15 mouse cellular contexts compared by ENCODE assay signal in the genomic region with DNA sequence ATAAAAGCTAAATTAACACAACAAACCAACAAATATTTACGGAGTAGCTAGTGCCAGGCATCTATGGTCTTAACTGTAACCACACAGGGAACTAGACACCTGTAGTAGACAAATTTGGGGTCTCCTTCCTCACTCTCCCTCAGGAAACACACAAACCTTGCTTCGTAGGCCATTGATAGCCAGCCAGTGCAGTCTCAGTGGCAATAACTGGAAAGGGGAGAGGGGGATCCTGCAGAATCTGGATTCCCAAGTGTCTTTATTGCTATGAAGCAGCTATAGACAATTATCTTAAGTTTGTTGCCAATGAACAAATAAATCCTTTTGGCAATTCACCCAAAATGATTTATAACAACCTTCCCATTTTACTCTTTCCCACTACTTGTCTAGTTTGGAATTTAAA. TPM values are rescaled to one million over a fixed set of nuclear protein-coding genes. Genes with fewer than 3 reads are reported as not detected.
DNase-seq lines count a peak whose midpoint lies in the region; ATAC-seq and TF ChIP-seq lines count a peak whose summit lies in the region.
"Had no signal": no experiment of that assay in that cellular context is flagged by ENCODE, and none has a peak within 500 bp of the region (broad histone marks: within the 10 kb centered on the region; RNA-seq: fewer than 3 reads in every experiment).

No protein-coding gene starts in this region.

- TF ChIP-seq CTCF in forebrain, postnatal 0 days (IDR thresholded peaks at IDR 0.05; ENCODE audit: low read depth) = no peak
- no peak for TF ChIP-seq CTCF in stomach, postnatal 0 days (IDR thresholded peaks at IDR 0.05; ENCODE audit: low read depth)

- H3K4me2 ChIP-seq in forebrain, postnatal 0 days (ENCODE audit: low read depth) = no peak overlapping the region
- peak overlapping the region; percentile 26; the same call in 1 of the 2 replicates for H3K4me2 ChIP-seq in heart, embryonic 16.5 days (ENCODE audit: low read depth, low read length)
- H3K4me2 ChIP-seq in stomach, embryonic 16.5 days (ENCODE audit: low read depth, low read length) = no peak overlapping the region
- no peak overlapping the region for H3K4me2 ChIP-seq in stomach, postnatal 0 days (replicated peaks; ENCODE audit: low read depth)
- H3K4me2 ChIP-seq: hindbrain, embryonic 15.5 days; lung, embryonic 15.5 days; stomach, embryonic 15.5 days had no signal

- no peaks in the 10 kb centered on the region for H3K27me3 ChIP-seq in forebrain, embryonic 10.5 days (ENCODE audit: poor library complexity, severe bottlenecking)
- no peaks in the 10 kb centered on the region for H3K27me3 ChIP-seq in forebrain, postnatal 0 days (ENCODE audit: insufficient read depth, low read length)
- no peaks in the 10 kb centered on the region for H3K27me3 ChIP-seq in heart, embryonic 16.5 days (ENCODE audit: control insufficient read depth, insufficient read depth, low read length)
- H3K27me3 ChIP-seq in heart, embryonic 10.5 days (ENCODE audit: insufficient read depth, poor library complexity, severe bottlenecking) = no peaks in the 10 kb centered on the region
- H3K27me3 ChIP-seq in stomach, embryonic 16.5 days (ENCODE audit: control insufficient read depth, insufficient read depth, low read length) = no peaks in the 10 kb centered on the region
- H3K27me3 ChIP-seq in stomach, postnatal 0 days (ENCODE audit: control insufficient read depth, insufficient read depth, low read length) = no peaks in the 10 kb centered on the region
- H3K27me3 ChIP-seq: hindbrain, embryonic 15.5 days; lung, embryonic 15.5 days; stomach, embryonic 15.5 days had no signal

- H3K9ac ChIP-seq in forebrain, postnatal 0 days = no peak overlapping the region
- H3K9ac ChIP-seq in heart, embryonic 16.5 days (ENCODE audit: low read length) = no peak overlapping the region; the same call in 1 of the 2 replicates
- H3K9ac ChIP-seq in stomach, embryonic 16.5 days (ENCODE audit: low read length) = no peak overlapping the region
- no peak overlapping the region for H3K9ac ChIP-seq in stomach, postnatal 0 days (ENCODE audit: low read length)
- H3K9ac ChIP-seq: hindbrain, embryonic 15.5 days; lung, embryonic 15.5 days; stomach, embryonic 15.5 days had no signal

- no peak overlapping the region for H3K27ac ChIP-seq in forebrain, embryonic 10.5 days
- H3K27ac ChIP-seq in forebrain, postnatal 0 days (ENCODE audit: low read depth, low read length) = no peak overlapping the region
- peak overlapping the region; percentile 66 for H3K27ac ChIP-seq in heart, embryonic 16.5 days (ENCODE audit: low read length)
- H3K27ac ChIP-seq in heart, embryonic 10.5 days = no peak overlapping the region
- peak overlapping the region; percentile 7; the same call in 1 of the 2 replicates for H3K27ac ChIP-seq in stomach, embryonic 16.5 days (ENCODE audit: low read length)
- no peak overlapping the region for H3K27ac ChIP-seq in stomach, postnatal 0 days (replicated peaks)
- H3K27ac ChIP-seq: hindbrain, embryonic 15.5 days; lung, embryonic 15.5 days; stomach, embryonic 15.5 days had no signal

- 98% methylated on average over 2 of the region's 2 CpGs for WGBS in forebrain, embryonic 10.5 days
- 64% methylated on average over 2 of the region's 2 CpGs for WGBS in forebrain, postnatal 0 days
- WGBS in heart, embryonic 16.5 days = 60% methylated on average over 2 of the region's 2 CpGs
- 85% methylated on average over 2 of the region's 2 CpGs for WGBS in heart, embryonic 10.5 days
- WGBS in stomach, embryonic 16.5 days = 77% methylated on average over 2 of the region's 2 CpGs
- WGBS in stomach, postnatal 0 days = 75% methylated on average over 2 of the region's 2 CpGs

- peaks cover 18% of the 10 kb centered on the region for H3K4me1 ChIP-seq in forebrain, embryonic 10.5 days
- H3K4me1 ChIP-seq in forebrain, postnatal 0 days (ENCODE audit: insufficient read depth) = peaks cover 15% of the 10 kb centered on the region; the same call in 1 of the 2 replicates
- peaks cover 32% of the 10 kb centered on the region for H3K4me1 ChIP-seq in heart, embryonic 16.5 days (ENCODE audit: control insufficient read depth, insufficient read depth, low read length)
- peaks cover 15% of the 10 kb centered on the region; the same call in 1 of the 2 replicates for H3K4me1 ChIP-seq in heart, embryonic 10.5 days
- peaks cover 24% of the 10 kb centered on the region for H3K4me1 ChIP-seq in stomach, embryonic 16.5 days (ENCODE audit: control insufficient read depth, insufficient read depth, low read length)
- peaks cover 5% of the 10 kb centered on the region for H3K4me1 ChIP-seq in stomach, postnatal 0 days (replicated peaks; ENCODE audit: control insufficient read depth, insufficient read depth)

- peak; percentile 13 for DNase-seq in forebrain, embryonic 10.5 days (ENCODE audit: extremely low spot score, low spot score)
- no peak for DNase-seq in forebrain, postnatal 0 days
- DNase-seq in heart, embryonic 10.5 days (ENCODE audit: low spot score) = no peak
- no peak for DNase-seq in stomach, postnatal 0 days (ENCODE audit: low spot score)
- DNase-seq in yolk sac, embryonic 10.5 days (ENCODE audit: low spot score) = peak; percentile 0
- no peak for DNase-seq in adrenal gland, postnatal 25 days
- DNase-seq: adrenal gland, postnatal 10 days; cerebellum, postnatal 10 days; gastrocnemius, postnatal 25 days; kidney, adult 9 months had no signal

- H3K4me3 ChIP-seq in forebrain, embryonic 10.5 days = no peak overlapping the region
- H3K4me3 ChIP-seq in forebrain, postnatal 0 days (ENCODE audit: low read depth, low read length) = no peak overlapping the region
- peak overlapping the region; percentile 16; the same call in 1 of the 2 replicates for H3K4me3 ChIP-seq in heart, embryonic 16.5 days (ENCODE audit: low read length)
- H3K4me3 ChIP-seq in heart, embryonic 10.5 days = no peak overlapping the region
- no peak overlapping the region for H3K4me3 ChIP-seq in stomach, embryonic 16.5 days (replicated peaks; ENCODE audit: low read length)
- H3K4me3 ChIP-seq in stomach, postnatal 0 days (ENCODE audit: low read depth, low read length) = no peak overlapping the region
- H3K4me3 ChIP-seq: hindbrain, embryonic 15.5 days; lung, embryonic 15.5 days; stomach, embryonic 15.5 days had no signal

- H3K9me3 ChIP-seq in forebrain, embryonic 10.5 days = no peaks in the 10 kb centered on the region
- no peaks in the 10 kb centered on the region for H3K9me3 ChIP-seq in forebrain, postnatal 0 days (ENCODE audit: low read length)
- no peaks in the 10 kb centered on the region for H3K9me3 ChIP-seq in heart, embryonic 16.5 days (replicated peaks; ENCODE audit: control insufficient read depth, low read length)
- H3K9me3 ChIP-seq in heart, embryonic 10.5 days = no peaks in the 10 kb centered on the region
- no peaks in the 10 kb centered on the region for H3K9me3 ChIP-seq in stomach, embryonic 16.5 days (replicated peaks; ENCODE audit: control insufficient read depth, low read length)
- no peaks in the 10 kb centered on the region for H3K9me3 ChIP-seq in stomach, postnatal 0 days (ENCODE audit: control insufficient read depth, low read length)
- H3K9me3 ChIP-seq: hindbrain, embryonic 15.5 days; lung, embryonic 15.5 days; stomach, embryonic 15.5 days had no signal

- no peak for TF ChIP-seq EP300 in stomach, postnatal 0 days (optimal IDR thresholded peaks at IDR 0.05)

- ATAC-seq in forebrain, postnatal 0 days = no peak
- no peak for ATAC-seq in heart, embryonic 16.5 days (replicated peaks; ENCODE audit: extremely low read depth, insufficient read depth, low FRiP score)
- no peak for ATAC-seq in stomach, embryonic 16.5 days (ENCODE audit: insufficient read depth, low FRiP score)
- no peak for ATAC-seq in stomach, postnatal 0 days (ENCODE audit: low FRiP score, low TSS enrichment)

- peaks cover 100% of the 10 kb centered on the region for H3K36me3 ChIP-seq in forebrain, embryonic 10.5 days (replicated peaks)
- H3K36me3 ChIP-seq in forebrain, postnatal 0 days (ENCODE audit: insufficient read depth) = peaks cover 16% of the 10 kb centered on the region
- peaks cover 35% of the 10 kb centered on the region for H3K36me3 ChIP-seq in heart, embryonic 16.5 days (ENCODE audit: control insufficient read depth, insufficient read depth)
- peaks cover 73% of the 10 kb centered on the region for H3K36me3 ChIP-seq in heart, embryonic 10.5 days
- peaks cover 22% of the 10 kb centered on the region for H3K36me3 ChIP-seq in stomach, embryonic 16.5 days (ENCODE audit: control insufficient read depth, insufficient read depth, low read length)
- H3K36me3 ChIP-seq in stomach, postnatal 0 days (ENCODE audit: control insufficient read depth, insufficient read depth, low read length) = peaks cover 4% of the 10 kb centered on the region

RNA-seq across cellular contexts. Expression of gene Chd2, which starts 6.4 kb away (rescaled TPM):
- 45.1 and 45.7 TPM in 2 replicates for polyA plus RNA-seq in forebrain, embryonic 10.5 days (2016; fragmentation: Nextera tagmentation; extraction: Ambion mirVana)
- 31.9 and 53.9 TPM in 2 replicates for total RNA-seq in forebrain, postnatal 0 days (2014; rRNA removed)
- polyA plus RNA-seq in forebrain, postnatal 0 days (2015; fragmentation: Nextera tagmentation; extraction: Ambion mirVana) = 20.2 and 32.0 TPM in 2 replicates
- 33.1 and 36.5 TPM in 2 replicates for polyA plus RNA-seq in heart, embryonic 16.5 days (2015; fragmentation: Nextera tagmentation; extraction: Ambion mirVana)
- polyA plus RNA-seq in heart, embryonic 10.5 days (2016; fragmentation: Nextera tagmentation; extraction: Ambion mirVana) = 43.6 and 46.0 TPM in 2 replicates
- 35.8 and 44.5 TPM in 2 replicates for polyA plus RNA-seq in stomach, embryonic 16.5 days (2015; fragmentation: Nextera tagmentation; extraction: Ambion mirVana)
- polyA plus RNA-seq in stomach, postnatal 0 days (2015; fragmentation: Nextera tagmentation; extraction: Ambion mirVana) = 15.9 and 18.0 TPM in 2 replicates
- 50.0 and 57.4 TPM in 2 replicates for total RNA-seq in adrenal gland, postnatal 25 days (2021)

Comparison
In these comparisons a context has a peak if more than half of its experiments do, and no peak if none do; other contexts are left out.
1. DNase-seq: peak in forebrain, embryonic 10.5 days (single experiment) and yolk sac, embryonic 10.5 days (single experiment); none in forebrain, postnatal 0 days (single experiment), heart, embryonic 10.5 days (single experiment), stomach, postnatal 0 days (single experiment) and adrenal gland, postnatal 25 days (single experiment).
2. H3K27ac ChIP-seq: peak in heart, embryonic 16.5 days (single experiment) and stomach, embryonic 16.5 days (single experiment); none in forebrain, embryonic 10.5 days (single experiment), forebrain, postnatal 0 days (single experiment), heart, embryonic 10.5 days (single experiment) and stomach, postnatal 0 days (single experiment).